Mouse (Mus musculus) hindbrain, embryonic 11.5 days (tissue): ENCODE data around the gene Afmid. TPM values are rescaled to one million over a fixed set of nuclear protein-coding genes. Genes with fewer than 3 reads are reported as not detected.

Experiments used
- ATAC-seq: fragments of 200-750 bp; cut with Nextera tagmentation; 2 replicates; pipeline ENCODE4 v1.8.0; 2017; ENCODE audit warnings: mild to moderate bottlenecking, moderate TSS enrichment, moderate library complexity; ENCODE audit not compliant: low FRiP score
- DNase-seq: peaks from one replicate; pipeline ENCODE4 v3.0.0-alpha.2; 2015; ENCODE audit warnings: low spot score
- H3K27ac ChIP-seq: fragments of 300-500 bp; sonication (generic); 2 replicates; pipeline ENCODE4 v1.5.1; 2014; ENCODE audit warnings: mild to moderate bottlenecking, low read depth, low read length
- H3K27me3 ChIP-seq: fragments of 300-500 bp; sonication (generic); 2 replicates; pipeline ENCODE4 v1.6.1; 2014; ENCODE audit warnings: mild to moderate bottlenecking, low read length, moderate library complexity, mixed read lengths; ENCODE audit not compliant: control insufficient read depth, insufficient read depth
- H3K36me3 ChIP-seq: fragments of 300-500 bp; sonication (generic); 2 replicates; pipeline ENCODE4 v1.6.1; 2014; ENCODE audit warnings: mild to moderate bottlenecking, low read length, moderate library complexity, mixed read lengths; ENCODE audit not compliant: control insufficient read depth, insufficient read depth
- H3K4me1 ChIP-seq: fragments of 300-500 bp; sonication (generic); replicated peaks from 2 replicates; pipeline ENCODE4 v1.6.1; 2014; ENCODE audit warnings: low read length, mixed read lengths; ENCODE audit not compliant: control insufficient read depth, insufficient read depth
- H3K4me2 ChIP-seq: fragments of 300-500 bp; sonication (generic); replicated peaks from 2 replicates; pipeline ENCODE4 v1.6.1; 2014; ENCODE audit warnings: mild to moderate bottlenecking, low read depth, low read length
- H3K4me3 ChIP-seq: fragments of 300-500 bp; sonication (generic); 2 replicates; pipeline ENCODE4 v1.5.1; 2014; ENCODE audit warnings: low read depth, low read length
- H3K9ac ChIP-seq: fragments of 300-500 bp; sonication (generic); 2 replicates; pipeline ENCODE4 v1.6.1; 2014; ENCODE audit warnings: low read depth, low read length
- H3K9me3 ChIP-seq: fragments of 300-500 bp; sonication (generic); 2 replicates; pipeline ENCODE4 v1.6.1; 2016; ENCODE audit warnings: low read length; ENCODE audit not compliant: control insufficient read depth
- WGBS: fragments of 180-500 bp; shearing (Covaris S2); extraction: QIAGEN DNeasy Blood & Tissue Kit; methylation state at CpG from one replicate; pipeline ENCODE4 v1.1.7; 2014; 5-methylcytosine and 5-hydroxymethylcytosine counted together
- polyA plus RNA-seq: library from polyadenylated mRNA; unstranded; fragments of >200 nt; fragmentation: Nextera tagmentation; extraction: Ambion mirVana; gene quantifications from 2 replicates; pipeline ENCODE4 v1.2.1, GENCODE M21; 2014

Gene Afmid
- polyA plus RNA-seq, 1 experiment from 2014 or later: 3.5 TPM

GRCm38 (mm10) chr11:117846640-117847039 is 20.9 kb downstream of the Afmid start:
- no peak for ATAC-seq
- Histone ChIP-seq H3K36me3 (no peaks in the 10 kb centered on the region), H3K9me3 (no peaks in the 10 kb centered on the region), H3K4me3 (no peak overlapping the region), H3K4me2 (no peak overlapping the region), H3K4me1 (peaks cover 12% of the 10 kb centered on the region; the same call in 1 of the 2 replicates), H3K9ac (no peak overlapping the region), H3K27me3 (no peaks in the 10 kb centered on the region), H3K27ac (no peak overlapping the region)
- no peak for DNase-seq
- 60% methylated on average over 5 of the region's 5 CpGs for WGBS

DNA sequence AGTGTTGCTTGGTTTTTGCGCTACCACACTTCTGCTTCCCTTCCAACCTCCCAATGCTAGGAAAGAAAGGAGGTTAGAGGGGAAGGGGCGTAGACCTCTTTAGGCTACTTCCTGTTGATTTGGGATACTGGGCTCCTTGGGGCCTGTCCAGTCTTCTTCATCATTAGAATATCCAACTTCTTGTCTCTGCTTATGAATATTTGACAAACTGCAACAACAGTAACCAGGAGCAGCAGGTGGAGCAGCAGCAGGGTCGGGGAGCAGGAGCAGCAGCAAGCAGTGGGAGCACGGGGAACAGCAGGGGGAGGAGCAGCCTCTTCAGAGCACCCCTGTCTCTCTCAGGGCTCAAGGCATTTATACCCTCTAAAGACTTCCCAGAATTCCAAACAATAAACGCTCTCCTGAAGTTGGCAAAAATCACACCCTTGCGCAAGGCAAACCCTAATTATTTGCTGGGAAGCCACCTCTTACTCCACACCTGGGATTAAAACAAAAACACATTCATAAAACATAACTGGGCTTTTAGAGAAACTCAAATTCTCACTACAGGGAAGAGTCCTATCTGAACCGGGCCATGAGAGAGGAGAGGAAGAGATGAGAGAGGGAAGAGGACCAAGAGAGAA is 22.0 kb downstream of the Afmid start:
- DNase-seq: no peak
- no peaks in the 10 kb centered on the region for H3K9me3 ChIP-seq
- no peak overlapping the region; the same call in 1 of the 2 replicates for H3K4me2 ChIP-seq
- peak overlapping the region; percentile 91; the same call in 1 of the 2 replicates for H3K27ac ChIP-seq
- ATAC-seq: no peak
- WGBS: 81% methylated on average over 7 of the region's 7 CpGs
- H3K36me3 ChIP-seq: 0 out of 2 replicates have a peak, but pooled peaks cover under 1% of the 10 kb centered on the region
- peak overlapping the region; percentile 63; the same call in 1 of the 2 replicates for H3K9ac ChIP-seq
- no peaks in the 10 kb centered on the region for H3K27me3 ChIP-seq
- H3K4me3 ChIP-seq: no peak overlapping the region
- H3K4me1 ChIP-seq: peaks cover 12% of the 10 kb centered on the region; the same call in 1 of the 2 replicates

DNA sequence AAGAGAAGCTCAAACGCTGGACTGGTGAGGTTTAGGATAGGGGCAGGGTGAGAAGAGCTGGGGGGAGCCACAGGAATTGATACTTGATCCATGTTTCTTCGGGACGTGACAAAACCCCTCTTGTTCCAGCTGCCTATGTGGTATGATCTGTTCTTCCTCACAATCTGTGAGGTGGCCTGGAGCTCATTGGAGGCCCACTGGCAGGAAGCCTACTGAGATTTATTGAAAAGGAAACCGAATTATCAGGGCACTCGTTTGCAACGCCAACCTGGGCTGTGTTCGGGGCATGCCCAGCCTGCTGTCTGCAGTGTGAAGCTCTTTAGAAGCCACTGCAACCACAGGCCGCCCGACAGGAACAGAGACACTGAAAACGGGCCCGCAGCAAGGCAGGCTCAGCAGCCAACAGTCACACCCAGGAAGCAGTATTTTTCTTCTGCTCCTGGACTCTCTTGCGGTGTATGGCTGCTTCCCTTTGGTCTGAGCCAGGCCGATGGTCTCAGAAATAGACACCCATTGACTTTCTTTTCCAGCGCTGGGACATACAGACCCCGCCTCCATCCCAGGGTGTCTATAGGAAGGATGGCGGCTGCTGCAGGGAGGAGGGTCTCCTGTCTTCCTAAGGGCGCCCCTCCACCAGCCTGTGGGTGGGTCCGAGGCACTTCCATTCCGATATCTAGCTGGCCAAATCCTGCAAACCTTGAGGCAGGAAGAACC is 22.7 kb downstream of the Afmid start:
- peak overlapping the region; percentile 91 for H3K27ac ChIP-seq
- DNase-seq: no peak
- H3K9ac ChIP-seq: peak overlapping the region; percentile 63
- H3K36me3 ChIP-seq: 0 out of 2 replicates have a peak, but pooled peaks cover 6% of the 10 kb centered on the region
- H3K4me3 ChIP-seq: peak overlapping the region; percentile 68
- H3K27me3 ChIP-seq: no peaks in the 10 kb centered on the region
- peak overlapping the region; percentile 44 for H3K4me2 ChIP-seq
- ATAC-seq: peak; percentile 87
- no peaks in the 10 kb centered on the region for H3K9me3 ChIP-seq
- H3K4me1 ChIP-seq: peaks cover 12% of the 10 kb centered on the region; the same call in 1 of the 2 replicates
- WGBS: 12% methylated on average over 19 of the region's 19 CpGs

GRCm38 (mm10) chr11:117848985-117849671 is 23.4 kb downstream of the Afmid start, which contains the start of gene Birc5:
TSS of gene Birc5 (plus strand) at chr11:117849251.
- Histone ChIP-seq H3K36me3 (0 out of 2 replicates have a peak, but pooled peaks cover 8% of the 10 kb centered on the region), H3K4me2 (peak within 1 kb of the TSS; percentile 44), H3K27ac (peak within 1 kb of the TSS; percentile 91), H3K4me3 (peak within 1 kb of the TSS; percentile 68), H3K9me3 (no peaks in the 10 kb centered on the region), H3K9ac (peak within 1 kb of the TSS; percentile 72), H3K27me3 (no peaks in the 10 kb centered on the region), H3K4me1 (peaks cover 12% of the 10 kb centered on the region; the same call in 1 of the 2 replicates)
- ATAC-seq (peak; percentile 94), DNase-seq (peak; percentile 99)
- WGBS: under 1% methylated on average over 51 of the region's 51 CpGs

DNA sequence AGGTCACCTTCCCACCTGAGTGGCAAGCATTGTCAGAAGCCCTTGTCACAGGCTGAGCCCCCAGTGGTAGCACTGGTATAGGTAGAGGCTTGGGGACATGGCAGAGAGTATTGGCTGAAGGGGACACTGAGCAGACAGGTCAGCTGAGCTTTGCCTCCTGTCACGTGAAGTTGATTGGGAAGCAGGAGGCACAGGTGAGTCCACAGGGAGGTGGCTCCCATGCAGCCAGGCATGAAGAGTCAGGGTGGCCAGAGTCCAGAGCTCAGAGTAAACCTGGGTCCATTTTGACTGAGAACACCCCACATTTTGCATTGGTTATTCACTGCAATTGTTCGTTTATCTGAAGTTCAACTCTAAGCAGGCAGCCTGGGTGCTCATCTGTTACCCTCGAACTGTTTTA is 27.2 kb downstream of the Afmid start:
- no peaks in the 10 kb centered on the region for H3K9me3 ChIP-seq
- no peak overlapping the region for H3K4me3 ChIP-seq
- H3K27ac ChIP-seq: no peak overlapping the region
- 90% methylated on average over 3 of the region's 3 CpGs for WGBS
- ATAC-seq (no peak), DNase-seq (no peak)
- no peaks in the 10 kb centered on the region for H3K27me3 ChIP-seq
- peaks cover 29% of the 10 kb centered on the region for H3K36me3 ChIP-seq
- H3K9ac ChIP-seq: no peak overlapping the region
- peaks cover 12% of the 10 kb centered on the region; the same call in 1 of the 2 replicates for H3K4me1 ChIP-seq
- H3K4me2 ChIP-seq: no peak overlapping the region

- Histone ChIP-seq H3K4me3 (no peak overlapping the region), H3K4me1 (peaks cover 7% of the 10 kb centered on the region; the same call in 1 of the 2 replicates), H3K9ac (no peak overlapping the region), H3K4me2 (no peak overlapping the region), H3K9me3 (no peaks in the 10 kb centered on the region), H3K27me3 (0 out of 2 replicates have a peak, but pooled peaks cover 4% of the 10 kb centered on the region), H3K36me3 (peaks cover 29% of the 10 kb centered on the region), H3K27ac (no peak overlapping the region)
- no peak for ATAC-seq
- DNase-seq: no peak
- WGBS: 95% methylated on average over 9 of the region's 9 CpGs
Measured at GRCm38 (mm10) chr11:117854241-117854640, 28.5 kb downstream of the Afmid start.

DNA sequence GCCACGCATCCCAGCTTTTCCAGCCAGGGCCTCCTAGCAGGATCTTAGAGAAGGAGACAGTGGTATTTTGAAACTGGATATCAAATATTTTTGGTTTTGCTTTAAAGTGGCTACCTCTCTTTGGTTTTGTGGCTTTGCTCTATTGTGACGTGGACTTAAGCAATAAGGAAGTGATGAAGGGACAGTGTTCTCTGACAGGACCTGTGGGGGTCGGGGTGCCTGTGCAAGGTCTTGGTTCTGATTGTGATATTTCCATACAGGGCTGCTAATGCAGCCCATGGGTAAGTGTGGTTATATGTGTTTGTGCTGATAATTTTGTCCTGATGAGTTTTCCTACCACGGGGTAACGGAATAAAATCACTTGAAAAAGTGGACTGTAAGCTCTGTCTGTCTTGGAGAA is 29.6 kb downstream of the Afmid start:
- ATAC-seq (no peak), DNase-seq (no peak)
- Histone ChIP-seq H3K4me1 (peaks cover under 1% of the 10 kb centered on the region; the same call in 1 of the 2 replicates), H3K9me3 (no peaks in the 10 kb centered on the region), H3K27ac (no peak overlapping the region), H3K36me3 (peaks cover 29% of the 10 kb centered on the region), H3K9ac (no peak overlapping the region), H3K4me2 (no peak overlapping the region), H3K4me3 (no peak overlapping the region), H3K27me3 (peaks cover 11% of the 10 kb centered on the region)
- WGBS: 95% methylated on average over 5 of the region's 5 CpGs

DNA sequence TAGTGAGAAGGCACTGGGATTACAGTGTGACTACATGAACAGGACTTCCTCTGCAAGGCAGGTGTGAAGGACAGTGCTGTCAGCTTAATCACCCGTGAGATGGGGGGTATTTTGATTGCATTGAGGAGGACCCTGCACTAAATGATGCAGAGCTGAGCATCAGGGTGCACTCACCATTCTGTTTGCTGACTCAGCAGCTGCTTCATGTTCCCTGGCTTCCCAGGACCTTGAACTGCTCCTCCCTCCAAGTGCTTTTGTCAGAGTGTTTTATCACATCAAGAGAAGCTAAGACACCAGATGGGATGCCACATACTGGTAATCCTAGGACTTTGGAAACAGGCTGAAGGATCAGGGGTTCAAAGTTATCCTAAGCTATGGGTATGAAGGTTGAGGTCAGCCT is 30.3 kb downstream of the Afmid start:
- DNase-seq: no peak
- WGBS: 87% methylated on average over 1 of the region's 1 CpGs
- Histone ChIP-seq H3K4me3 (no peak overlapping the region), H3K27me3 (peaks cover 17% of the 10 kb centered on the region), H3K9me3 (no peaks in the 10 kb centered on the region), H3K4me2 (no peak overlapping the region), H3K36me3 (peaks cover 29% of the 10 kb centered on the region), H3K9ac (no peak overlapping the region), H3K4me1 (no peaks in the 10 kb centered on the region; the same call in 1 of the 2 replicates), H3K27ac (no peak overlapping the region)
- ATAC-seq: no peak
